Mouse (Mus musculus) hindbrain, embryonic 10.5 days (tissue): ENCODE results near the gene Tpcn2. TPM values are rescaled to one million over a fixed set of nuclear protein-coding genes. Genes with fewer than 3 reads are reported as not detected.

ENCODE experiments used
- DNase-seq: peaks from one replicate; pipeline ENCODE4 v3.0.0-alpha.2; 2017; ENCODE audit warnings: low spot score
- H3K27ac ChIP-seq: fragments of 300-500 bp; sonication (generic); 2 replicates; pipeline ENCODE4 v1.5.1; 2016; ENCODE audit warnings: mild to moderate bottlenecking, moderate library complexity
- H3K27me3 ChIP-seq: fragments of 300-500 bp; sonication (generic); 2 replicates; pipeline ENCODE4 v1.6.1; 2016; ENCODE audit warnings: mild to moderate bottlenecking; ENCODE audit not compliant: poor library complexity, insufficient read depth, severe bottlenecking
- H3K36me3 ChIP-seq: fragments of 300-500 bp; sonication (generic); 2 replicates; pipeline ENCODE4 v1.6.1; 2016; ENCODE audit warnings: mild to moderate bottlenecking, moderate library complexity
- H3K4me1 ChIP-seq: fragments of 300-500 bp; sonication (generic); replicated peaks from 2 replicates; pipeline ENCODE4 v1.6.1; 2016; ENCODE audit warnings: mild to moderate bottlenecking
- H3K4me3 ChIP-seq: fragments of 300-500 bp; sonication (generic); 2 replicates; pipeline ENCODE4 v1.5.1; 2016; ENCODE audit warnings: mild to moderate bottlenecking, moderate library complexity
- H3K9me3 ChIP-seq: fragments of 300-500 bp; sonication (generic); 2 replicates; pipeline ENCODE4 v1.6.1; 2016; ENCODE audit warnings: mild to moderate bottlenecking, moderate library complexity
- WGBS: fragments of 180-500 bp; shearing (Covaris S2); methylation state at CpG from one replicate; pipeline ENCODE4 v1.1.7; 2016; 5-methylcytosine and 5-hydroxymethylcytosine counted together
- polyA plus RNA-seq: library from polyadenylated mRNA; unstranded; fragments of >200 nt; fragmentation: Nextera tagmentation; extraction: Ambion mirVana; gene quantifications from 2 replicates; pipeline ENCODE4 v1.2.1, GENCODE M21; 2016

The Tpcn2 gene
- polyA plus RNA-seq, 1 experiment from 2014 or later = 5.7 TPM

- Histone ChIP-seq H3K4me3 (no peak overlapping the region), H3K27me3 (no peaks in the 10 kb centered on the region; the same call in 1 of the 2 replicates), H3K27ac (no peak overlapping the region), H3K9me3 (no peaks in the 10 kb centered on the region), H3K36me3 (no peaks in the 10 kb centered on the region), H3K4me1 (0 out of 2 replicates have a peak, but pooled peaks cover under 1% of the 10 kb centered on the region)
- no peak for DNase-seq
- 90% methylated on average over 4 of the region's 4 CpGs for WGBS
Measured at GRCm38 (mm10) chr7:145148902-145149301, 134.9 kb downstream of the Tpcn2 start.

- Histone ChIP-seq H3K36me3 (no peaks in the 10 kb centered on the region), H3K4me3 (no peak overlapping the region), H3K4me1 (0 out of 2 replicates have a peak, but pooled peaks cover 7% of the 10 kb centered on the region), H3K27me3 (no peaks in the 10 kb centered on the region), H3K27ac (no peak overlapping the region), H3K9me3 (no peaks in the 10 kb centered on the region)
- no peak for DNase-seq
- 81% methylated on average over 5 of the region's 5 CpGs for WGBS
Measured at GRCm38 (mm10) chr7:145147973-145148698, 135.7 kb downstream of the Tpcn2 start.

GRCm38 (mm10) chr7:145146252-145146930 lies 137.4 kb downstream of the Tpcn2 start:
- Histone ChIP-seq H3K9me3 (no peaks in the 10 kb centered on the region), H3K4me1 (0 out of 2 replicates have a peak, but pooled peaks cover 9% of the 10 kb centered on the region), H3K27ac (no peak overlapping the region), H3K4me3 (no peak overlapping the region), H3K36me3 (no peaks in the 10 kb centered on the region), H3K27me3 (no peaks in the 10 kb centered on the region)
- no peak for DNase-seq

- WGBS = 76% methylated on average over 3 of the region's 3 CpGs
- H3K27ac ChIP-seq = 0 out of 2 replicates have a peak overlapping the region, but pooled peaks have one; percentile 40
Measured at GRCm38 (mm10) chr7:145143502-145144070, 140.2 kb downstream of the Tpcn2 start.

GRCm38 (mm10) chr7:145140656-145141055 lies 143.2 kb downstream of the Tpcn2 start:
- peaks cover 14% of the 10 kb centered on the region for H3K4me1 ChIP-seq
- H3K36me3 ChIP-seq = no peaks in the 10 kb centered on the region
- H3K4me3 ChIP-seq = no peak overlapping the region
- H3K27ac ChIP-seq = no peak overlapping the region
- peaks cover 18% of the 10 kb centered on the region for H3K9me3 ChIP-seq
- no peak for DNase-seq
- WGBS = 83% methylated on average over 2 of the region's 2 CpGs
- H3K27me3 ChIP-seq = no peaks in the 10 kb centered on the region

More at GRCm38 (mm10) chr7:145143502-145144070, 140.2 kb downstream of the Tpcn2 start:
- no peak overlapping the region for H3K4me3 ChIP-seq
- peaks cover 8% of the 10 kb centered on the region for H3K9me3 ChIP-seq
- DNase-seq = no peak
- no peaks in the 10 kb centered on the region for H3K36me3 ChIP-seq
- H3K4me1 ChIP-seq = 0 out of 2 replicates have a peak, but pooled peaks cover 9% of the 10 kb centered on the region
- H3K27me3 ChIP-seq = no peaks in the 10 kb centered on the region

GRCm38 (mm10) chr7:145139576-145139975 lies 144.2 kb downstream of the Tpcn2 start:
- Histone ChIP-seq H3K27ac (no peak overlapping the region), H3K27me3 (no peaks in the 10 kb centered on the region), H3K36me3 (no peaks in the 10 kb centered on the region), H3K4me3 (no peak overlapping the region), H3K9me3 (peaks cover 18% of the 10 kb centered on the region), H3K4me1 (peaks cover 16% of the 10 kb centered on the region)
- no peak for DNase-seq
- 94% methylated on average over 3 of the region's 3 CpGs for WGBS

- Histone ChIP-seq H3K36me3 (no peaks in the 10 kb centered on the region), H3K9me3 (peaks cover 18% of the 10 kb centered on the region), H3K27me3 (no peaks in the 10 kb centered on the region), H3K27ac (no peak overlapping the region), H3K4me3 (no peak overlapping the region), H3K4me1 (peaks cover 16% of the 10 kb centered on the region)
- no peak for DNase-seq
- WGBS = 83% methylated on average over 1 of the region's 1 CpGs
Measured at GRCm38 (mm10) chr7:145139100-145139499, 144.7 kb downstream of the Tpcn2 start.

- WGBS = 95% methylated on average over 1 of the region's 1 CpGs
- Histone ChIP-seq H3K27me3 (no peaks in the 10 kb centered on the region), H3K36me3 (no peaks in the 10 kb centered on the region), H3K27ac (no peak overlapping the region), H3K4me3 (no peak overlapping the region), H3K9me3 (peaks cover 18% of the 10 kb centered on the region), H3K4me1 (peaks cover 9% of the 10 kb centered on the region)
- DNase-seq = no peak
Measured at GRCm38 (mm10) chr7:145137871-145138270, 145.9 kb downstream of the Tpcn2 start.

GRCm38 (mm10) chr7:145136831-145137230 lies 147.0 kb downstream of the Tpcn2 start:
- 92% methylated on average over 4 of the region's 4 CpGs for WGBS

More at GRCm38 (mm10) chr7:145136831-145137230, 147.0 kb downstream of the Tpcn2 start:
- Histone ChIP-seq H3K9me3 (peaks cover 18% of the 10 kb centered on the region), H3K27ac (no peak overlapping the region), H3K4me1 (peaks cover 7% of the 10 kb centered on the region), H3K27me3 (no peaks in the 10 kb centered on the region), H3K4me3 (no peak overlapping the region), H3K36me3 (no peaks in the 10 kb centered on the region)
- no peak for DNase-seq

Other genes starting within 250 kb of the Tpcn2 start
- gene 1810010D01Rik, start 75.9 kb downstream of the Tpcn2 start, polyA plus RNA-seq = 0.19 and 0.37 TPM in 2 replicates
- 0.14 and 0.35 TPM in 2 replicates for gene Mrgprf, start 16.8 kb upstream of the Tpcn2 start, polyA plus RNA-seq
- not detected in 2 replicates for gene Mrgprd, start 30.8 kb upstream of the Tpcn2 start, polyA plus RNA-seq